Mouse (Mus musculus) left cerebral cortex, adult 18-20 months (tissue): ENCODE data around the gene Slamf8. TPM values are rescaled to one million over a fixed set of nuclear protein-coding genes. Genes with fewer than 3 reads are reported as not detected.

Experiments used
- DNase-seq, 2 experiments: peaks; one replicate each; pipeline ENCODE4 v3.0.0; 2021 to 2022; ENCODE audit warnings: low spot score in 2 of 2, mixed read lengths in 1 of 2
- long read RNA-seq, 2 experiments: library from polyadenylated mRNA; stranded (forward); transcript quantifications; one replicate each; pipeline ENCODE4 v2.0.0; 2021
- total RNA-seq, 2 experiments: library from RNA; stranded (reverse); gene quantifications; 2 replicates each; pipeline ENCODE4 v1.2.3; 2021

Gene Slamf8
- not detected for total RNA-seq
- long read RNA-seq, experiment 1, result 0 reads
- long read RNA-seq, experiment 2, result 0 reads

GRCm38 (mm10) chr1:172590385-172590784, at the start of gene Slamf8:
TSS of gene Slamf8 (minus strand) at chr1:172590568.
- peak in 1 of 2 experiments; percentile 10 for DNase-seq

- DNase-seq, result no peak
Measured at GRCm38 (mm10) chr1:172638781-172639180, 48.4 kb upstream of the Slamf8 start.

GRCm38 (mm10) chr1:172637801-172638200, 47.4 kb upstream of the Slamf8 start:
- DNase-seq, result no peak

GRCm38 (mm10) chr1:172636266-172636665, 45.9 kb upstream of the Slamf8 start:
- no peak for DNase-seq

GRCm38 (mm10) chr1:172635258-172635657, 44.9 kb upstream of the Slamf8 start:
- DNase-seq, result no peak

- DNase-seq, result no peak
Measured at GRCm38 (mm10) chr1:172634136-172634535, 43.8 kb upstream of the Slamf8 start.

GRCm38 (mm10) chr1:172632451-172633326, 42.3 kb upstream of the Slamf8 start, which contains the start of gene Dusp23:
TSS of gene Dusp23 (minus strand) at chr1:172632962.
- peak; percentile 89 to 93 for DNase-seq

- no peak for DNase-seq
Measured at GRCm38 (mm10) chr1:172631721-172632120, 41.4 kb upstream of the Slamf8 start.

GRCm38 (mm10) chr1:172629831-172630230, 39.5 kb upstream of the Slamf8 start:
- no peak for DNase-seq

- DNase-seq, result no peak
Measured at GRCm38 (mm10) chr1:172626306-172626705, 35.9 kb upstream of the Slamf8 start.

- no peak for DNase-seq
Measured at GRCm38 (mm10) chr1:172624081-172624480, 33.7 kb upstream of the Slamf8 start.

GRCm38 (mm10) chr1:172623599-172623998, 33.2 kb upstream of the Slamf8 start:
- no peak for DNase-seq

GRCm38 (mm10) chr1:172619235-172619634, 28.9 kb upstream of the Slamf8 start:
- peak; percentile 63 to 70 for DNase-seq

GRCm38 (mm10) chr1:172618141-172618540, 27.8 kb upstream of the Slamf8 start:
- no peak for DNase-seq

- no peak for DNase-seq
Measured at GRCm38 (mm10) chr1:172617365-172618076, 27.2 kb upstream of the Slamf8 start.

- peak in 1 of 2 experiments; percentile 13 for DNase-seq
Measured at GRCm38 (mm10) chr1:172616537-172617300, 26.4 kb upstream of the Slamf8 start.

GRCm38 (mm10) chr1:172615412-172615811, 25.0 kb upstream of the Slamf8 start:
- no peak for DNase-seq

- no peak for DNase-seq
Measured at GRCm38 (mm10) chr1:172614654-172615053, 24.3 kb upstream of the Slamf8 start.

GRCm38 (mm10) chr1:172612745-172613144, 22.4 kb upstream of the Slamf8 start:
- no peak for DNase-seq

- DNase-seq, result no peak
Measured at GRCm38 (mm10) chr1:172611304-172611703, 20.9 kb upstream of the Slamf8 start.

GRCm38 (mm10) chr1:172602326-172602725, 12.0 kb upstream of the Slamf8 start, which contains the start of gene Fcrl6:
TSS of gene Fcrl6 (minus strand) at chr1:172602551.
- no peak for DNase-seq
